Mouse (Mus musculus) testis, adult 2 months (tissue): ENCODE results near the gene Cyp24a1.

Source experiments
- CTCF ChIP-seq: fragments of 200-500 bp; IDR thresholded peaks from 2 replicates; pipeline ENCODE4 v1.5.1; 2012; ENCODE audit warnings: low read depth, mild to moderate bottlenecking, inconsistent platforms, low read length, moderate library complexity; ENCODE audit not compliant: control insufficient read depth, insufficient read depth, insufficient replicate concordance
- POLR2A ChIP-seq: fragments of 200-500 bp; IDR thresholded peaks from 2 replicates; pipeline ENCODE4 v1.6.1; 2012; ENCODE audit warnings: low read depth, mild to moderate bottlenecking, inconsistent platforms, low read length, moderate library complexity; ENCODE audit not compliant: control insufficient read depth

DNA sequence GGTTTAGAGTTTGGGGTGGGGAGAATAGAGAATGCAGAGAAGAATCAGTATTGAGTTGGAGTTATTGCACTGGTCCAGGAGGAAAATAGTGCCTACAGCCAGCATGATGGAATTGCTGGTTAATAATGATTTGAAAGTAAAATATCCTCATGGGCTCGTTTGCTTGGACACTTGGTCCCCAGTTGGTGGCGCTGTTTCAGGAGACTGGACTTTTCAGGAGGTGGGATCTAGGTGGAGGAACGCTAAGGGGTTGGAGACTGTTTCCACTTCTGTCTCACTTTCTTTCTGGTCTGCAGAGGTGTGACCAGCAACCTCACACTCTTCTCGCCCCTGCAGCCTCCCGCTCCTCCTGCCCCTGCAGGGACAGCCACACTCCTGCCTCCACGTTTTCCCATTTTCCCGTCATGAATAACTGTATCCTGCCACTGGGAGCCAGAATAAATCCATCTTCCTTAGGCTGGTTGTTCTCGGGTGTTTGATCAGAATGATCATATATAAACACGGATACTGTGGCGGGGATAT lies 14.9 kb downstream of the Cyp24a1 start:
- TF ChIP-seq CTCF, result peak; percentile 21; the same call in 1 of the 2 replicates
- TF ChIP-seq POLR2A, result no peak
